Mouse (Mus musculus) retina, postnatal 1 day (tissue): ENCODE measurements around the gene Tdp2.

ENCODE experiments used
- DNase-seq: peaks from one replicate; pipeline ENCODE4 v3.0.0-alpha.2; 2012

Gene Tdp2

DNA sequence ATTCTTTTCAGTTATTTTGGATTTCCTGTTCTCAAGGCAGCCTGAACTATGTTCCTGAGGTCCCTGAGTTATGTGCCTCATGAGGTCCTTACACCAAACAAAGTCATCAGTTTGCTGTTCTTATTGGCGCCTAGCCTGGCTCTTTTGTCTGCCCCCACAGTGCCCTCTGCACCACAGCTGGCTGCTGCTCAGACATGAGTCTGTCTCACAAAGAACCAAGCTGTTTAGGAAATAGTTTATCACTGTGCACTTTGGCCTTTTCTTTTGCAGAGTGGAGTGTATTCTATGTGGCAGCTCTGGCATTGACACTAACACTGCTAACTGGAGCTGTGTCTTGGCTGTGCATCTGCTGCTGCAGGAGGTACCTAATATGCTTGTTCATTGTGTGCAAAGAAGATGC lies 58.1 kb downstream of the Tdp2 start:
- no peak for DNase-seq
